ENCODE assay signal across 8 mouse cellular contexts in genomic region chr11:96035133-96035532, GRCm38 (mm10). TPM values are rescaled to one million over a fixed set of nuclear protein-coding genes. Genes with fewer than 3 reads are reported as not detected.
DNase-seq lines count a peak whose midpoint lies in the region; ATAC-seq and TF ChIP-seq lines count a peak whose summit lies in the region.

No protein-coding gene starts in this region.

- H3K27ac ChIP-seq in layer of hippocampus, adult 2 months: peak overlapping the region; percentile 83
- H3K27ac ChIP-seq in forebrain, embryonic 16.5 days (ENCODE audit: low read length): no peak overlapping the region
- peak overlapping the region; percentile 8; the same call in 1 of the 2 replicates for H3K27ac ChIP-seq in liver, postnatal 0 days (ENCODE audit: low read depth)

- H3K9me3 ChIP-seq in forebrain, embryonic 16.5 days (ENCODE audit: control insufficient read depth, low read length): no peaks in the 10 kb centered on the region
- H3K9me3 ChIP-seq in liver, postnatal 0 days (ENCODE audit: low read length): no peaks in the 10 kb centered on the region

- H3K27me3 ChIP-seq in forebrain, embryonic 16.5 days (replicated peaks; ENCODE audit: control insufficient read depth, insufficient read depth, low read length): no peaks in the 10 kb centered on the region; the same call in 1 of the 2 replicates
- H3K27me3 ChIP-seq in liver, postnatal 0 days (ENCODE audit: insufficient read depth, low read length): no peaks in the 10 kb centered on the region

- H3K4me3 ChIP-seq in layer of hippocampus, adult 2 months: peak overlapping the region; percentile 95
- peak overlapping the region; percentile 68 for H3K4me3 ChIP-seq in forebrain, embryonic 16.5 days (replicated peaks; ENCODE audit: low read length)
- H3K4me3 ChIP-seq in liver, postnatal 0 days (ENCODE audit: low read depth, low read length): peak overlapping the region; percentile 80

- no peak for DNase-seq in layer of hippocampus, adult 2 months (ENCODE audit: low spot score in 2 of 2)
- no peak for DNase-seq in layer of hippocampus, adult 9-10 months (ENCODE audit: low spot score)
- DNase-seq in cerebellum, adult 9-10 months: peak; percentile 37
- DNase-seq in liver, postnatal 0 days: no peak
- DNase-seq in spleen, adult 18-20 months: no peak
- DNase-seq in adrenal gland, postnatal 4 days (ENCODE audit: low spot score in 2 of 2): no peak
- no peak for DNase-seq in adipocyte (ENCODE audit: low spot score)

- no peak for TF ChIP-seq EP300 in liver, postnatal 0 days (IDR thresholded peaks at IDR 0.05; ENCODE audit: low read depth)

- peak; percentile 20; the same call in 1 of the 2 replicates for ATAC-seq in forebrain, embryonic 16.5 days
- ATAC-seq in liver, postnatal 0 days: peak; percentile 53

- H3K4me2 ChIP-seq in forebrain, embryonic 16.5 days (ENCODE audit: low read length): peak overlapping the region; percentile 91
- peak overlapping the region; percentile 67 for H3K4me2 ChIP-seq in liver, postnatal 0 days (ENCODE audit: low read depth, low read length)

- 0 out of 2 replicates have a peak, but pooled peaks cover 6% of the 10 kb centered on the region for H3K36me3 ChIP-seq in forebrain, embryonic 16.5 days (ENCODE audit: control insufficient read depth, insufficient read depth)
- H3K36me3 ChIP-seq in liver, postnatal 0 days (replicated peaks; ENCODE audit: insufficient read depth, low read length): peaks cover 15% of the 10 kb centered on the region

- WGBS in forebrain, embryonic 16.5 days: 7% methylated on average over 6 of the region's 6 CpGs
- 3% methylated on average over 6 of the region's 6 CpGs for WGBS in liver, postnatal 0 days (ENCODE audit: insufficient replicate concordance)

- no peak for TF ChIP-seq CTCF in layer of hippocampus, adult 2 months (conservative IDR thresholded peaks at IDR 0.05)
- TF ChIP-seq CTCF in liver, postnatal 0 days (IDR thresholded peaks at IDR 0.05; ENCODE audit: low read depth): no peak

- H3K4me1 ChIP-seq in forebrain, embryonic 16.5 days (replicated peaks; ENCODE audit: control insufficient read depth, insufficient read depth, low read length): peaks cover 19% of the 10 kb centered on the region
- H3K4me1 ChIP-seq in liver, postnatal 0 days (ENCODE audit: insufficient read depth): peaks cover 15% of the 10 kb centered on the region

- H3K9ac ChIP-seq in forebrain, embryonic 16.5 days (replicated peaks; ENCODE audit: low read depth, low read length): peak overlapping the region; percentile 71
- H3K9ac ChIP-seq in liver, postnatal 0 days (replicated peaks): peak overlapping the region; percentile 76

RNA-seq across cellular contexts. Expression of gene Snf8, which starts 0.4 kb away (rescaled TPM):
- total RNA-seq in layer of hippocampus, adult 2 months (2021): 10 to 100 TPM; 92.8 to 96.8 TPM
- 113 and 129 TPM in 2 replicates for polyA plus RNA-seq in forebrain, embryonic 16.5 days (2015; fragmentation: Nextera tagmentation; extraction: Ambion mirVana)
- polyA plus RNA-seq in liver, postnatal 0 days (2015; fragmentation: Nextera tagmentation; extraction: Ambion mirVana): 46.9 and 47.5 TPM in 2 replicates
- total RNA-seq in adrenal gland, postnatal 4 days (2021): 10 to 100 TPM; 74.3 to 78.8 TPM

RNA-seq across cellular contexts. Expression of gene Gip, which starts 10.8 kb away (rescaled TPM):
- not detected for total RNA-seq in layer of hippocampus, adult 2 months (2021)
- not detected in 2 replicates for polyA plus RNA-seq in forebrain, embryonic 16.5 days (2015; fragmentation: Nextera tagmentation; extraction: Ambion mirVana)
- not detected in 2 replicates for polyA plus RNA-seq in liver, postnatal 0 days (2015; fragmentation: Nextera tagmentation; extraction: Ambion mirVana)
- total RNA-seq in adrenal gland, postnatal 4 days (2021): not detected

RNA-seq across cellular contexts. Expression of gene Igf2bp1, which starts 29.4 kb away (rescaled TPM):
- not detected for total RNA-seq in layer of hippocampus, adult 2 months (2021)
- 20.2 and 22.4 TPM in 2 replicates for polyA plus RNA-seq in forebrain, embryonic 16.5 days (2015; fragmentation: Nextera tagmentation; extraction: Ambion mirVana)
- 1.6 and 2.8 TPM in 2 replicates for polyA plus RNA-seq in liver, postnatal 0 days (2015; fragmentation: Nextera tagmentation; extraction: Ambion mirVana)
- total RNA-seq in adrenal gland, postnatal 4 days (2021): 10 to 100 TPM; 19.4 to 27.3 TPM

RNA-seq across cellular contexts. Expression of gene Ube2z, which starts 30.1 kb away (rescaled TPM):
- total RNA-seq in layer of hippocampus, adult 2 months (2021): 10 to 100 TPM; 54.4 to 56.2 TPM
- polyA plus RNA-seq in forebrain, embryonic 16.5 days (2015; fragmentation: Nextera tagmentation; extraction: Ambion mirVana): 35.4 and 36.5 TPM in 2 replicates
- polyA plus RNA-seq in liver, postnatal 0 days (2015; fragmentation: Nextera tagmentation; extraction: Ambion mirVana): 11.5 and 12.3 TPM in 2 replicates
- total RNA-seq in adrenal gland, postnatal 4 days (2021): 10 to 100 TPM; 54.9 to 57.8 TPM

RNA-seq across cellular contexts. Expression of gene Atp5g1, which starts 40.3 kb away (rescaled TPM):
- 100 to 1,000 TPM; 409 to 414 TPM for total RNA-seq in layer of hippocampus, adult 2 months (2021)
- 408 and 422 TPM in 2 replicates for polyA plus RNA-seq in forebrain, embryonic 16.5 days (2015; fragmentation: Nextera tagmentation; extraction: Ambion mirVana)
- 781 and 849 TPM in 2 replicates for polyA plus RNA-seq in liver, postnatal 0 days (2015; fragmentation: Nextera tagmentation; extraction: Ambion mirVana)
- 100 to 1,000 TPM; 332 to 356 TPM for total RNA-seq in adrenal gland, postnatal 4 days (2021)

Comparison
In these comparisons a context has a peak if more than half of its experiments do, and no peak if none do; other contexts are left out.
1. RNA of gene Igf2bp1, which starts 29.4 kb away (total RNA-seq): 19.4 to 27.3 TPM in adrenal gland, postnatal 4 days; not detected in layer of hippocampus, adult 2 months; every median in the first group is over 10 times any median in the second.
2. Peak in every context shown above with its lines, with median percentiles within 50 percentile points of each other: H3K4me3 ChIP-seq.